Mouse (Mus musculus) liver, embryonic 14.5 days (tissue): Measurements from ENCODE around the gene Oxnad1.

ENCODE experiments used
- CTCF ChIP-seq: IDR thresholded peaks from 2 replicates; pipeline ENCODE4 v1.5.1; 2016; ENCODE audit warnings: antibody characterized with exemption, low read depth, control low read depth
- EP300 ChIP-seq: IDR thresholded peaks from 2 replicates; pipeline ENCODE4 v1.6.1; 2016; ENCODE audit warnings: antibody characterized with exemption, low read depth

- TF ChIP-seq EP300 (no peak), CTCF (no peak)
Measured at GRCm38 (mm10) chr14:32083466-32083865, 1.7 kb upstream of the Oxnad1 start.
